8 mouse cellular contexts compared by ENCODE assay signal in the genomic region with DNA sequence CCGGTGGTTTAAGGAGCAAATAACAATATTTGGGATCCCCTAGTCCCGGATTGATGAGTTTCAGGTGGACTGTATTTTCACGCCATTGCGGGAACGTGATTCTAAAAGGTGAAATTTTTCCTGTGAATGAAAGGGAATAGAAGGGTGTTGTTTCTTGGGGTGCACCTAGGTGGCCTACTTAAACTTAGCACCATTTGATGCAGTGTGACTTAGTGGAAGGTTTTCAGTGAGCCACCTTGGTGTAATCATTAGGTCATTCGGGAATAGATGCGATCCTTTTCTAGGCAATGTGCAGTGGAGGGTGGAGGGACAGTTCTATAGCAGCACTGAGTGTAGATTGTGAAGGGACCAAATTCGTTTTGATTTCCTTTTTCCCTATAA. TPM values are rescaled to one million over a fixed set of nuclear protein-coding genes. Genes with fewer than 3 reads are reported as not detected.
A peak's percentile ranks its signal among the peaks of the same experiment; 100 is the strongest.
DNase-seq lines count a peak whose midpoint lies in the region; ATAC-seq and TF ChIP-seq lines count a peak whose summit lies in the region.

No protein-coding gene starts in this region.

- no peak for DNase-seq in heart, postnatal 0 days (ENCODE audit: low spot score)
- DNase-seq in heart, postnatal 36 days: no peak
- peak; percentile 56 for DNase-seq in brain, adult 2 months (ENCODE audit: low read depth, low spot score)
- DNase-seq in layer of hippocampus, postnatal 25 days (ENCODE audit: extremely low spot score in 1 of 2, low spot score in 1 of 2): no peak
- no peak for DNase-seq in right cerebral cortex, postnatal 10 days (ENCODE audit: low spot score in 2 of 2)
- DNase-seq in left cerebral cortex, adult 8-10 months (ENCODE audit: low spot score in 2 of 2): no peak

- no peaks in the 10 kb centered on the region for H3K4me1 ChIP-seq in heart, postnatal 0 days (ENCODE audit: control insufficient read depth, insufficient read depth)
- peaks cover 11% of the 10 kb centered on the region for H3K4me1 ChIP-seq in hindbrain, embryonic 16.5 days (ENCODE audit: control insufficient read depth, insufficient read depth, low read depth, low read length)
- H3K4me1 ChIP-seq in midbrain, embryonic 15.5 days: peaks cover 19% of the 10 kb centered on the region

- no peak for TF ChIP-seq CTCF in heart, postnatal 0 days (IDR thresholded peaks at IDR 0.05; ENCODE audit: low read depth)

- peak overlapping the region; percentile 72 for H3K4me3 ChIP-seq in heart, postnatal 0 days (ENCODE audit: low read depth, low read length)
- H3K4me3 ChIP-seq in hindbrain, embryonic 16.5 days (ENCODE audit: low read length): peak overlapping the region; percentile 96
- peak overlapping the region; percentile 99 for H3K4me3 ChIP-seq in midbrain, embryonic 15.5 days

- H3K27me3 ChIP-seq in heart, postnatal 0 days (ENCODE audit: control insufficient read depth, insufficient read depth, low read length): no peaks in the 10 kb centered on the region
- H3K27me3 ChIP-seq in hindbrain, embryonic 16.5 days (replicated peaks; ENCODE audit: control insufficient read depth, insufficient read depth, low read length): no peaks in the 10 kb centered on the region
- H3K27me3 ChIP-seq in midbrain, embryonic 15.5 days (replicated peaks): no peaks in the 10 kb centered on the region

- H3K9me3 ChIP-seq in heart, postnatal 0 days (replicated peaks; ENCODE audit: control insufficient read depth, low read length): no peaks in the 10 kb centered on the region
- H3K9me3 ChIP-seq in hindbrain, embryonic 16.5 days (ENCODE audit: control insufficient read depth, low read length): no peaks in the 10 kb centered on the region
- H3K9me3 ChIP-seq in midbrain, embryonic 15.5 days: no peaks in the 10 kb centered on the region

- TF ChIP-seq EP300 in heart, postnatal 0 days (IDR thresholded peaks at IDR 0.05; ENCODE audit: low read depth): no peak

- 9% methylated on average over 8 of the region's 8 CpGs for WGBS in heart, postnatal 0 days
- 3% methylated on average over 8 of the region's 8 CpGs for WGBS in hindbrain, embryonic 16.5 days
- WGBS in midbrain, embryonic 15.5 days: 1% methylated on average over 8 of the region's 8 CpGs

- H3K4me2 ChIP-seq in heart, postnatal 0 days (ENCODE audit: low read depth, low read length): peak overlapping the region; percentile 67
- H3K4me2 ChIP-seq in hindbrain, embryonic 16.5 days (ENCODE audit: low read length): peak overlapping the region; percentile 51
- peak overlapping the region; percentile 52 for H3K4me2 ChIP-seq in midbrain, embryonic 15.5 days

- intact Hi-C loops in heart, postnatal 36 days (cut with DNase I): no loop called here

- H3K9ac ChIP-seq in heart, postnatal 0 days (replicated peaks; ENCODE audit: low read depth, low read length): peak overlapping the region; percentile 86
- H3K9ac ChIP-seq in hindbrain, embryonic 16.5 days (ENCODE audit: low read depth, low read length): peak overlapping the region; percentile 93
- peak overlapping the region; percentile 97 for H3K9ac ChIP-seq in midbrain, embryonic 15.5 days

- H3K27ac ChIP-seq in heart, postnatal 0 days (ENCODE audit: low read depth): no peak overlapping the region
- peak overlapping the region; percentile 96 for H3K27ac ChIP-seq in hindbrain, embryonic 16.5 days (ENCODE audit: low read depth, low read length)
- peak overlapping the region; percentile 99 for H3K27ac ChIP-seq in midbrain, embryonic 15.5 days

- H3K36me3 ChIP-seq in heart, postnatal 0 days (replicated peaks; ENCODE audit: control insufficient read depth, insufficient read depth, low read length): no peaks in the 10 kb centered on the region
- H3K36me3 ChIP-seq in hindbrain, embryonic 16.5 days (ENCODE audit: control insufficient read depth, insufficient read depth, low read length): no peaks in the 10 kb centered on the region
- H3K36me3 ChIP-seq in midbrain, embryonic 15.5 days (replicated peaks): no peaks in the 10 kb centered on the region

- ATAC-seq in heart, postnatal 0 days (ENCODE audit: insufficient read depth, low read depth): no peak
- peak; percentile 25 for ATAC-seq in hindbrain, embryonic 16.5 days
- peak; percentile 44 for ATAC-seq in midbrain, embryonic 15.5 days (replicated peaks)

RNA-seq across cellular contexts. Expression of a gene that starts 0.7 kb away (rescaled TPM):
- total RNA-seq in heart, postnatal 0 days (2014; rRNA removed; ENCODE audit: low replicate concordance): 24.5 and 48.0 TPM in 2 replicates
- polyA plus RNA-seq in heart, postnatal 0 days (2015; fragmentation: Nextera tagmentation; extraction: Ambion mirVana): 34.3 and 40.0 TPM in 2 replicates
- total RNA-seq in heart, postnatal 36 days (2021): 10 to 100 TPM; 10.4 to 12.0 TPM
- polyA plus RNA-seq in hindbrain, embryonic 16.5 days (2015; fragmentation: Nextera tagmentation; extraction: Ambion mirVana): 74.7 and 75.9 TPM in 2 replicates
- 87.9 and 104 TPM in 2 replicates for polyA plus RNA-seq in midbrain, embryonic 15.5 days (2015; fragmentation: Nextera tagmentation; extraction: Ambion mirVana)
- total RNA-seq in layer of hippocampus, postnatal 25 days (2021): 10 to 100 TPM; 64.5 to 69.2 TPM
- total RNA-seq in left cerebral cortex, adult 8-10 months (2022): 10 to 100 TPM; 34.9 to 50.6 (median 44.1) TPM
